15 mouse cellular contexts compared by ENCODE assay signal in the genomic region with DNA sequence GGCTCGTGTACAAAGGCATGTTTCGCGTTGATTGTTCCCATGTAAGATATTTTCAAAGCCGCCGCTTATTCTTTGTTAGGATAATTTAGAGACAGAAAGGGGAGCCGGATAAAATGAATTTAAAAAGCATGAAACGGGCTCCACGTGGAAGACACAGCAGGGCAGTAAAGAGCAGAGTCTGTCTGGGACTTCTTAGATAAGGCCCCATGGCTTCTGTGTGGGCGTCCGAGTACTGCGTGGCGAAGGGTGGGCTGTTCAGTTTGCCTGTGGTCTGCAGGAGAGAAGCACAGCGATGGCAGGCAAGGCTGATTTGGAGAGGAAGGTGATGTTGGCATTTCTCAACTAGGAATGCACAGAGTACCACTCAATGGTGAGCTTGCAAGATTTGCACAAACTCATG. TPM values are rescaled to one million over a fixed set of nuclear protein-coding genes. Genes with fewer than 3 reads are reported as not detected.
DNase-seq lines count a peak whose midpoint lies in the region; ATAC-seq and TF ChIP-seq lines count a peak whose summit lies in the region.
"Had no signal": no experiment of that assay in that cellular context is flagged by ENCODE, and none has a peak within 500 bp of the region (broad histone marks: within the 10 kb centered on the region; RNA-seq: fewer than 3 reads in every experiment).

No protein-coding gene starts in this region.

- H3K9ac ChIP-seq in forebrain, embryonic 16.5 days (replicated peaks; ENCODE audit: low read depth, low read length): peak overlapping the region; percentile 16; the same call in 1 of the 2 replicates
- H3K9ac ChIP-seq in hindbrain, postnatal 0 days (replicated peaks; ENCODE audit: low read length): no peak overlapping the region
- H3K9ac ChIP-seq in midbrain, postnatal 0 days (replicated peaks; ENCODE audit: low read length, poor library complexity, severe bottlenecking): 0 out of 2 replicates have a peak overlapping the region, but pooled peaks have one; percentile 29
- no peak overlapping the region for H3K9ac ChIP-seq in stomach, postnatal 0 days (ENCODE audit: low read length)
- H3K9ac ChIP-seq: limb, embryonic 13.5 days had no signal

- peak overlapping the region; percentile 73 for H3K27ac ChIP-seq in forebrain, embryonic 16.5 days (ENCODE audit: low read length)
- H3K27ac ChIP-seq in hindbrain, postnatal 0 days: peak overlapping the region; percentile 22; the same call in 1 of the 2 replicates
- H3K27ac ChIP-seq in midbrain, postnatal 0 days (ENCODE audit: low read depth, low read length): peak overlapping the region; percentile 60
- H3K27ac ChIP-seq in stomach, postnatal 0 days (replicated peaks): no peak overlapping the region
- H3K27ac ChIP-seq: limb, embryonic 13.5 days had no signal

- peak; percentile 5 for ATAC-seq in forebrain, embryonic 16.5 days
- no peak for ATAC-seq in hindbrain, postnatal 0 days
- ATAC-seq in midbrain, postnatal 0 days (ENCODE audit: low FRiP score): no peak
- no peak for ATAC-seq in stomach, postnatal 0 days (ENCODE audit: low FRiP score, low TSS enrichment)

- peaks cover 8% of the 10 kb centered on the region for H3K36me3 ChIP-seq in forebrain, embryonic 16.5 days (ENCODE audit: control insufficient read depth, insufficient read depth)
- H3K36me3 ChIP-seq in hindbrain, postnatal 0 days (ENCODE audit: insufficient read depth, low read length): 0 out of 2 replicates have a peak, but pooled peaks cover 3% of the 10 kb centered on the region
- H3K36me3 ChIP-seq in midbrain, postnatal 0 days (ENCODE audit: insufficient read depth, low read length): peaks cover 15% of the 10 kb centered on the region
- H3K36me3 ChIP-seq in stomach, postnatal 0 days (ENCODE audit: control insufficient read depth, insufficient read depth, low read length): no peaks in the 10 kb centered on the region
- H3K36me3 ChIP-seq: limb, embryonic 13.5 days had no signal

- no peak overlapping the region for H3K4me2 ChIP-seq in forebrain, embryonic 16.5 days (ENCODE audit: low read length)
- H3K4me2 ChIP-seq in hindbrain, postnatal 0 days (ENCODE audit: low read depth, low read length): no peak overlapping the region
- H3K4me2 ChIP-seq in midbrain, postnatal 0 days (ENCODE audit: low read depth, low read length, poor library complexity, severe bottlenecking): no peak overlapping the region
- no peak overlapping the region for H3K4me2 ChIP-seq in stomach, postnatal 0 days (replicated peaks; ENCODE audit: low read depth)
- H3K4me2 ChIP-seq: limb, embryonic 13.5 days had no signal

- no peak for TF ChIP-seq CTCF in hindbrain, postnatal 0 days (IDR thresholded peaks at IDR 0.05; ENCODE audit: low read depth)
- TF ChIP-seq CTCF in midbrain, postnatal 0 days (IDR thresholded peaks at IDR 0.05): no peak
- no peak for TF ChIP-seq CTCF in stomach, postnatal 0 days (IDR thresholded peaks at IDR 0.05; ENCODE audit: low read depth)

- H3K27me3 ChIP-seq in forebrain, embryonic 16.5 days (replicated peaks; ENCODE audit: control insufficient read depth, insufficient read depth, low read length): no peaks in the 10 kb centered on the region
- H3K27me3 ChIP-seq in hindbrain, postnatal 0 days (ENCODE audit: insufficient read depth, low read length): no peaks in the 10 kb centered on the region
- no peaks in the 10 kb centered on the region for H3K27me3 ChIP-seq in midbrain, postnatal 0 days (ENCODE audit: insufficient read depth, low read length)
- no peaks in the 10 kb centered on the region for H3K27me3 ChIP-seq in stomach, postnatal 0 days (ENCODE audit: control insufficient read depth, insufficient read depth, low read length)
- H3K27me3 ChIP-seq: limb, embryonic 13.5 days had no signal

- peaks cover 32% of the 10 kb centered on the region for H3K4me1 ChIP-seq in forebrain, embryonic 16.5 days (replicated peaks; ENCODE audit: control insufficient read depth, insufficient read depth, low read length)
- peaks cover 4% of the 10 kb centered on the region; the same call in 1 of the 2 replicates for H3K4me1 ChIP-seq in hindbrain, postnatal 0 days (ENCODE audit: insufficient read depth, low read length)
- H3K4me1 ChIP-seq in midbrain, postnatal 0 days (ENCODE audit: insufficient read depth, low read length): peaks cover 8% of the 10 kb centered on the region
- H3K4me1 ChIP-seq in stomach, postnatal 0 days (replicated peaks; ENCODE audit: control insufficient read depth, insufficient read depth): no peaks in the 10 kb centered on the region
- H3K4me1 ChIP-seq: limb, embryonic 13.5 days had no signal

- no peaks in the 10 kb centered on the region for H3K9me3 ChIP-seq in forebrain, embryonic 16.5 days (ENCODE audit: control insufficient read depth, low read length)
- H3K9me3 ChIP-seq in hindbrain, postnatal 0 days (ENCODE audit: low read length): no peaks in the 10 kb centered on the region
- no peaks in the 10 kb centered on the region for H3K9me3 ChIP-seq in midbrain, postnatal 0 days (ENCODE audit: low read length)
- H3K9me3 ChIP-seq in stomach, postnatal 0 days (ENCODE audit: control insufficient read depth, low read length): no peaks in the 10 kb centered on the region
- H3K9me3 ChIP-seq: limb, embryonic 13.5 days had no signal

- no peak overlapping the region for H3K4me3 ChIP-seq in forebrain, embryonic 16.5 days (replicated peaks; ENCODE audit: low read length)
- H3K4me3 ChIP-seq in hindbrain, postnatal 0 days (ENCODE audit: low read length): no peak overlapping the region
- H3K4me3 ChIP-seq in midbrain, postnatal 0 days (ENCODE audit: low read depth, low read length): no peak overlapping the region
- H3K4me3 ChIP-seq in stomach, postnatal 0 days (ENCODE audit: low read depth, low read length): no peak overlapping the region
- H3K4me3 ChIP-seq: limb, embryonic 13.5 days had no signal

- DNase-seq in R1 (ENCODE audit: low read depth, low spot score) (peak; percentile 27), liver (no peak)
- no peak for DNase-seq in hindbrain, postnatal 0 days (ENCODE audit: low spot score)
- no peak for DNase-seq in midbrain, postnatal 0 days (ENCODE audit: low spot score)
- DNase-seq in heart, adult 8-10 months (ENCODE audit: low spot score): no peak
- DNase-seq in stomach, postnatal 0 days (ENCODE audit: low spot score): no peak
- DNase-seq: B cell, adult 2 months; cerebellum, adult 11-12 months; kidney, adult 9 months; spleen, adult 18-20 months; thymus, postnatal 25 days had no signal

- 52% methylated on average over 13 of the region's 13 CpGs for WGBS in forebrain, embryonic 16.5 days
- 42% methylated on average over 13 of the region's 13 CpGs for WGBS in hindbrain, postnatal 0 days
- 25% methylated on average over 13 of the region's 13 CpGs for WGBS in midbrain, postnatal 0 days
- 85% methylated on average over 13 of the region's 13 CpGs for WGBS in stomach, postnatal 0 days

- no peak for TF ChIP-seq EP300 in stomach, postnatal 0 days (optimal IDR thresholded peaks at IDR 0.05)

RNA-seq across cellular contexts. Expression of a gene that starts 57.6 kb away (rescaled TPM):
- 770 and 805 TPM in 2 replicates for polyA plus RNA-seq in forebrain, embryonic 16.5 days (2015; fragmentation: Nextera tagmentation; extraction: Ambion mirVana)
- 646 and 650 TPM in 2 replicates for total RNA-seq in hindbrain, postnatal 0 days (2014; rRNA removed)
- polyA plus RNA-seq in hindbrain, postnatal 0 days (2015; fragmentation: Nextera tagmentation; extraction: Ambion mirVana): 407 and 433 TPM in 2 replicates
- 1,042 and 1,173 TPM in 2 replicates for total RNA-seq in midbrain, postnatal 0 days (2014; rRNA removed)
- polyA plus RNA-seq in midbrain, postnatal 0 days (2015; fragmentation: Nextera tagmentation; extraction: Ambion mirVana): 641 and 644 TPM in 2 replicates
- 1 to 10 TPM in 2 of 4 experiments, under 1 TPM in 2; 0.60 to 1.1 (median 0.89) TPM for total RNA-seq in heart, adult 8-10 months (2022)
- 6.1 and 6.5 TPM in 2 replicates for polyA plus RNA-seq in stomach, postnatal 0 days (2015; fragmentation: Nextera tagmentation; extraction: Ambion mirVana)
- total RNA-seq: gastrocnemius, adult 18-20 months; granulocyte monocyte progenitor cell, adult 5-6 weeks had no signal

Comparison
In these comparisons a context has a peak if more than half of its experiments do, and no peak if none do; other contexts are left out.
1. H3K9ac ChIP-seq: peak in forebrain, embryonic 16.5 days (single experiment) and midbrain, postnatal 0 days (single experiment); none in hindbrain, postnatal 0 days (single experiment) and stomach, postnatal 0 days (single experiment).
2. RNA of a gene that starts 57.6 kb away (polyA plus RNA-seq): 770 to 805 TPM in forebrain, embryonic 16.5 days, 641 to 644 TPM in midbrain, postnatal 0 days and 407 to 433 TPM in hindbrain, postnatal 0 days; 6.1 to 6.5 TPM in stomach, postnatal 0 days; every median in the first group is over 10 times any median in the second.